27 mouse cellular contexts compared by ENCODE assay signal in the genomic region with DNA sequence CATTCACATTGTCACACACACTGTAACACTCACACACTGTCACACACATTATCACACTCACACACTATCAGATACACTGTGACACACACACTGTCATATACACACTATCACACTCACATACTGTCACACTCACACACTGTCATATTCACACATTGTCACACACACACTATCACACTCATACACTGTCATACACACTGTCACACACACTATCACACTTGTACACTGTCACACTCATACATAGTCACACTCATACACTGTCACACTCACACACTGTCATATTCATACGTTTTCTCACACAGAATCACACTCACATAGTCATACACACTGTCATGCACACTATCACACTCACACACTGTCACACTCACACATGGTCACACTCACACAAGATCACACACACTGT. TPM values are rescaled to one million over a fixed set of nuclear protein-coding genes. Genes with fewer than 3 reads are reported as not detected.
A peak's percentile ranks its signal among the peaks of the same experiment; 100 is the strongest.
DNase-seq lines count a peak whose midpoint lies in the region; ATAC-seq and TF ChIP-seq lines count a peak whose summit lies in the region.
"Had no signal": no experiment of that assay in that cellular context is flagged by ENCODE, and none has a peak within 500 bp of the region (broad histone marks: within the 10 kb centered on the region; RNA-seq: fewer than 3 reads in every experiment).

No protein-coding gene starts in this region.

- peak; percentile 43; the same call in 1 of the 2 replicates for ATAC-seq in embryonic facial prominence, embryonic 11.5 days (replicated peaks; ENCODE audit: insufficient number of reproducible peaks, low FRiP score, low TSS enrichment, low read depth)
- ATAC-seq in hindbrain, embryonic 13.5 days (ENCODE audit: low FRiP score): peak; percentile 32; the same call in 1 of the 2 replicates
- no peak for ATAC-seq in hindbrain, postnatal 0 days
- ATAC-seq in megakaryocyte, adult 5-6 weeks (ENCODE audit: poor library complexity, severe bottlenecking): no peak
- no peak; the same call in 1 of the 2 replicates for ATAC-seq in G1E (ENCODE audit: extremely low read depth, insufficient number of reproducible peaks, low FRiP score, poor library complexity, severe bottlenecking)
- ATAC-seq: forebrain, embryonic 14.5 days; intestine, postnatal 0 days had no signal

- TF ChIP-seq CTCF in hindbrain, postnatal 0 days (IDR thresholded peaks at IDR 0.05; ENCODE audit: low read depth): no peak
- TF ChIP-seq CTCF in G1E (IDR thresholded peaks at IDR 0.05; ENCODE audit: low read depth, low read length): no peak

- no peak for DNase-seq in embryonic facial prominence, embryonic 11.5 days (ENCODE audit: low spot score)
- no peak for DNase-seq in embryonic facial prominence, embryonic 10.5 days (ENCODE audit: low spot score)
- no peak for DNase-seq in hindbrain, postnatal 0 days (ENCODE audit: low spot score)
- no peak for DNase-seq in G1E (ENCODE audit: low spot score)
- DNase-seq in layer of hippocampus, adult 11-12 months (ENCODE audit: low spot score): no peak
- DNase-seq: adrenal gland, adult 8-10 months; cerebellum, adult 2 months; cerebellum, postnatal 14 days; gastrocnemius, adult 2 months; gastrocnemius, postnatal 36 days; heart, adult 18-20 months; heart, postnatal 36 days; kidney, adult 9 months; kidney, postnatal 10 days; lung, adult 2 months; lung, postnatal 14 days; thymus, postnatal 14 days had no signal

- no peak overlapping the region for H3K9ac ChIP-seq in embryonic facial prominence, embryonic 11.5 days (replicated peaks; ENCODE audit: low read length)
- no peak overlapping the region for H3K9ac ChIP-seq in hindbrain, embryonic 13.5 days
- no peak overlapping the region for H3K9ac ChIP-seq in hindbrain, postnatal 0 days (replicated peaks; ENCODE audit: low read length)
- H3K9ac ChIP-seq: liver, embryonic 14.5 days; midbrain, embryonic 15.5 days; neural tube, embryonic 13.5 days had no signal

- no peaks in the 10 kb centered on the region for H3K4me1 ChIP-seq in embryonic facial prominence, embryonic 11.5 days (ENCODE audit: control insufficient read depth, insufficient read depth, low read length)
- no peaks in the 10 kb centered on the region for H3K4me1 ChIP-seq in embryonic facial prominence, embryonic 10.5 days
- 0 out of 2 replicates have a peak, but pooled peaks cover 3% of the 10 kb centered on the region for H3K4me1 ChIP-seq in hindbrain, embryonic 13.5 days (replicated peaks)
- no peaks in the 10 kb centered on the region for H3K4me1 ChIP-seq in hindbrain, postnatal 0 days (ENCODE audit: insufficient read depth, low read length)
- peaks cover 14% of the 10 kb centered on the region; the same call in 1 of the 2 replicates for H3K4me1 ChIP-seq in megakaryocyte, embryonic 14.5 days
- no peaks in the 10 kb centered on the region; the same call in none of the 2 replicates for H3K4me1 ChIP-seq in G1E (ENCODE audit: insufficient read depth, low read depth, low read length)
- H3K4me1 ChIP-seq: midbrain, embryonic 15.5 days; neural tube, embryonic 13.5 days had no signal

- no peak overlapping the region for H3K4me2 ChIP-seq in embryonic facial prominence, embryonic 11.5 days (ENCODE audit: low read depth, low read length)
- no peak overlapping the region for H3K4me2 ChIP-seq in hindbrain, embryonic 13.5 days
- H3K4me2 ChIP-seq in hindbrain, postnatal 0 days (ENCODE audit: low read depth, low read length): no peak overlapping the region
- H3K4me2 ChIP-seq: heart, embryonic 11.5 days; midbrain, embryonic 15.5 days; neural tube, embryonic 13.5 days had no signal

- no peaks in the 10 kb centered on the region for H3K36me3 ChIP-seq in embryonic facial prominence, embryonic 11.5 days (replicated peaks; ENCODE audit: control insufficient read depth, insufficient read depth, low read depth, low read length)
- no peaks in the 10 kb centered on the region for H3K36me3 ChIP-seq in embryonic facial prominence, embryonic 10.5 days (replicated peaks)
- H3K36me3 ChIP-seq in hindbrain, embryonic 13.5 days: no peaks in the 10 kb centered on the region
- no peaks in the 10 kb centered on the region for H3K36me3 ChIP-seq in hindbrain, postnatal 0 days (ENCODE audit: insufficient read depth, low read length)
- H3K36me3 ChIP-seq in megakaryocyte, embryonic 14.5 days (replicated peaks; ENCODE audit: low read length): no peaks in the 10 kb centered on the region
- H3K36me3 ChIP-seq in G1E (replicated peaks): no peaks in the 10 kb centered on the region
- H3K36me3 ChIP-seq: midbrain, embryonic 15.5 days; neural tube, embryonic 13.5 days had no signal

- no peaks in the 10 kb centered on the region for H3K9me3 ChIP-seq in embryonic facial prominence, embryonic 11.5 days (replicated peaks; ENCODE audit: control insufficient read depth, low read length)
- H3K9me3 ChIP-seq in embryonic facial prominence, embryonic 10.5 days: no peaks in the 10 kb centered on the region
- no peaks in the 10 kb centered on the region for H3K9me3 ChIP-seq in hindbrain, embryonic 13.5 days
- H3K9me3 ChIP-seq in hindbrain, postnatal 0 days (ENCODE audit: low read length): no peaks in the 10 kb centered on the region
- 0 out of 2 replicates have a peak, but pooled peaks cover 9% of the 10 kb centered on the region for H3K9me3 ChIP-seq in megakaryocyte, embryonic 14.5 days
- H3K9me3 ChIP-seq in G1E (replicated peaks): peaks cover 29% of the 10 kb centered on the region
- H3K9me3 ChIP-seq: midbrain, embryonic 15.5 days; neural tube, embryonic 13.5 days had no signal

- H3K4me3 ChIP-seq in embryonic facial prominence, embryonic 11.5 days (ENCODE audit: low read depth, low read length): no peak overlapping the region
- H3K4me3 ChIP-seq in embryonic facial prominence, embryonic 10.5 days: no peak overlapping the region
- H3K4me3 ChIP-seq in hindbrain, embryonic 13.5 days: no peak overlapping the region
- H3K4me3 ChIP-seq in hindbrain, postnatal 0 days (ENCODE audit: low read length): no peak overlapping the region
- H3K4me3 ChIP-seq in megakaryocyte, embryonic 14.5 days (replicated peaks): peak overlapping the region; percentile 42
- H3K4me3 ChIP-seq in G1E (ENCODE audit: low read depth, low read length): peak overlapping the region; percentile 1; the same call in 1 of the 2 replicates
- H3K4me3 ChIP-seq: gastrocnemius, adult 2 months; midbrain, embryonic 15.5 days; neural tube, embryonic 13.5 days had no signal

- H3K27ac ChIP-seq in embryonic facial prominence, embryonic 11.5 days (replicated peaks; ENCODE audit: low read depth, low read length): no peak overlapping the region
- no peak overlapping the region for H3K27ac ChIP-seq in embryonic facial prominence, embryonic 10.5 days (replicated peaks)
- no peak overlapping the region for H3K27ac ChIP-seq in hindbrain, embryonic 13.5 days
- H3K27ac ChIP-seq in hindbrain, postnatal 0 days: no peak overlapping the region
- H3K27ac ChIP-seq: gastrocnemius, adult 2 months; liver, embryonic 14.5 days; midbrain, embryonic 15.5 days; neural tube, embryonic 13.5 days had no signal

- WGBS in embryonic facial prominence, embryonic 11.5 days: 81% methylated on average over 1 of the region's 1 CpGs
- 78% methylated on average over 1 of the region's 1 CpGs for WGBS in embryonic facial prominence, embryonic 10.5 days
- WGBS in hindbrain, embryonic 13.5 days: 92% methylated on average over 1 of the region's 1 CpGs
- WGBS in hindbrain, postnatal 0 days: 96% methylated on average over 1 of the region's 1 CpGs

- no peaks in the 10 kb centered on the region for H3K27me3 ChIP-seq in embryonic facial prominence, embryonic 11.5 days (ENCODE audit: control insufficient read depth, insufficient read depth, low read length)
- H3K27me3 ChIP-seq in embryonic facial prominence, embryonic 10.5 days (replicated peaks; ENCODE audit: low read depth, poor library complexity, severe bottlenecking): no peaks in the 10 kb centered on the region
- 0 out of 2 replicates have a peak, but pooled peaks cover 3% of the 10 kb centered on the region for H3K27me3 ChIP-seq in hindbrain, embryonic 13.5 days
- H3K27me3 ChIP-seq in hindbrain, postnatal 0 days (ENCODE audit: insufficient read depth, low read length): no peaks in the 10 kb centered on the region
- no peaks in the 10 kb centered on the region for H3K27me3 ChIP-seq in megakaryocyte, embryonic 14.5 days (replicated peaks)
- no peaks in the 10 kb centered on the region for H3K27me3 ChIP-seq in G1E (ENCODE audit: insufficient read depth, low read length)
- H3K27me3 ChIP-seq: CH12.LX; midbrain, embryonic 15.5 days had no signal

RNA-seq across cellular contexts. Expression of a gene that starts 5.9 kb away (rescaled TPM):
- 0.99 and 1.1 TPM in 2 replicates for polyA plus RNA-seq in embryonic facial prominence, embryonic 11.5 days (2014; fragmentation: Nextera tagmentation; extraction: Ambion mirVana)
- 0.67 and 0.82 TPM in 2 replicates for polyA plus RNA-seq in embryonic facial prominence, embryonic 10.5 days (2016; fragmentation: Nextera tagmentation; extraction: Ambion mirVana)
- 0.31 and 0.35 TPM in 2 replicates for polyA plus RNA-seq in hindbrain, embryonic 13.5 days (2015; fragmentation: Nextera tagmentation; extraction: Ambion mirVana)
- 0.21 and 0.22 TPM in 2 replicates for total RNA-seq in hindbrain, postnatal 0 days (2014; rRNA removed)
- 0.41 and 0.54 TPM in 2 replicates for polyA plus RNA-seq in hindbrain, postnatal 0 days (2015; fragmentation: Nextera tagmentation; extraction: Ambion mirVana)
- polyA plus RNA-seq in megakaryocyte, embryonic 14.5 days (2012; ENCODE audit: insufficient read depth, low replicate concordance): not detected in 2 replicates
- total RNA-seq in megakaryocyte, adult 5-6 weeks (2015): 0.54 and 0.89 TPM in 2 replicates
- total RNA-seq in megakaryocyte, adult 5-6 weeks (2017): 0.26 and 0.41 TPM in 2 replicates
- total RNA-seq in G1E (2014; fragmentation: Nextera tagmentation) (2.8 TPM in 1 of 2 replicates, not detected in the other), G1E (2017) (0.11 TPM in 1 of 2 replicates, not detected in the other)
- 0.02 TPM in 1 of 2 replicates, not detected in the other for polyA plus RNA-seq in G1E (2012)

RNA-seq across cellular contexts. Expression of a gene that starts 42.3 kb away (rescaled TPM):
- polyA plus RNA-seq in embryonic facial prominence, embryonic 11.5 days (2014; fragmentation: Nextera tagmentation; extraction: Ambion mirVana): 8.0 and 9.7 TPM in 2 replicates
- 5.4 and 8.1 TPM in 2 replicates for polyA plus RNA-seq in embryonic facial prominence, embryonic 10.5 days (2016; fragmentation: Nextera tagmentation; extraction: Ambion mirVana)
- 6.8 and 8.8 TPM in 2 replicates for polyA plus RNA-seq in hindbrain, embryonic 13.5 days (2015; fragmentation: Nextera tagmentation; extraction: Ambion mirVana)
- total RNA-seq in hindbrain, postnatal 0 days (2014; rRNA removed): 11.4 and 12.9 TPM in 2 replicates
- 10.6 and 11.6 TPM in 2 replicates for polyA plus RNA-seq in hindbrain, postnatal 0 days (2015; fragmentation: Nextera tagmentation; extraction: Ambion mirVana)
- 2.2 and 2.8 TPM in 2 replicates for polyA plus RNA-seq in megakaryocyte, embryonic 14.5 days (2012; ENCODE audit: insufficient read depth, low replicate concordance)
- 6.0 and 8.4 TPM in 2 replicates for total RNA-seq in megakaryocyte, adult 5-6 weeks (2015)
- total RNA-seq in megakaryocyte, adult 5-6 weeks (2017): 4.7 and 8.0 TPM in 2 replicates
- total RNA-seq in G1E (2014; fragmentation: Nextera tagmentation) (not detected in 2 replicates), G1E (2017) (0.44 TPM in 1 of 2 replicates, not detected in the other)
- polyA plus RNA-seq in G1E (2012): not detected in 2 replicates

Comparison
In these comparisons a context has a peak if more than half of its experiments do, and no peak if none do; other contexts are left out.
1. ATAC-seq: peak in embryonic facial prominence, embryonic 11.5 days (single experiment) and hindbrain, embryonic 13.5 days (single experiment); none in hindbrain, postnatal 0 days (single experiment), megakaryocyte, adult 5-6 weeks (single experiment) and G1E (single experiment).
2. H3K4me3 ChIP-seq: peak in megakaryocyte, embryonic 14.5 days (single experiment) and G1E (single experiment); none in embryonic facial prominence, embryonic 11.5 days (single experiment), embryonic facial prominence, embryonic 10.5 days (single experiment), hindbrain, embryonic 13.5 days (single experiment) and hindbrain, postnatal 0 days (single experiment).